ENCODE assay signal across 9 mouse cellular contexts in the genomic region with DNA sequence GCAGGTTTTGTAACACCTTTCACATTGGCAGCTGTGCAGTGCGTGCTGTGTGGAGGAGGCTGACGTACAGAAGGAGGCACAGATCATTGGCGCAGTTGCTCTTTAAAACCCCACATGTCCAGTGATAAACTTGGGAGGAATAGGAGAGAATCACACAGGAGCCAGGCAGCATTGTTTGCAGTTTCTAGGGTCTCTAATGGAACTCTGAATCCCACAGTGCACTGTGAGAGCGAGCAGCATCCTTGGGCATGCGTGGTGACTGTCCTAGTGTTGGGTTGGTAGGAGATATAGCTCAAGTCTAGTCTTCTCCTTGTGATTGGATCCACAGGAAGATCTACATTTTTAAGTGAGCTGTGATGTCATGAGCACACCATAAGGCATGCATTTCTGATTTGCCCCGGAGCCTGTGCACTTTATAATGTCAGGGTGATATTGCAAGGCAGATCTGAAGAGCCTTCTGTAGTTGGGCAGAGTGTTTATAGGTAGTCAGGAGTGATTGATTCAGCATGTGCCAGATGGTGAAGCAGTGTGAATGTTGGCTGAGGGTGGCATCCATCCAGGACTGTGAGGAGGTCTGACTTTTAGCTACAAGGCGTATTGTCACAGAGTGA.
DNase-seq lines count a peak whose midpoint lies in the region; ATAC-seq and TF ChIP-seq lines count a peak whose summit lies in the region.
"Had no signal": no experiment of that assay in that cellular context is flagged by ENCODE, and none has a peak within 500 bp of the region (broad histone marks: within the 10 kb centered on the region; RNA-seq: fewer than 3 reads in every experiment).

No protein-coding gene starts in this region.

- no peaks in the 10 kb centered on the region for H3K27me3 ChIP-seq in forebrain, embryonic 13.5 days
- no peaks in the 10 kb centered on the region for H3K27me3 ChIP-seq in forebrain, embryonic 10.5 days (ENCODE audit: poor library complexity, severe bottlenecking)
- H3K27me3 ChIP-seq in hindbrain, embryonic 16.5 days (replicated peaks; ENCODE audit: control insufficient read depth, insufficient read depth, low read length) = no peaks in the 10 kb centered on the region
- no peaks in the 10 kb centered on the region for H3K27me3 ChIP-seq in lung, postnatal 0 days (replicated peaks; ENCODE audit: insufficient read depth, low read length)
- H3K27me3 ChIP-seq: midbrain, embryonic 12.5 days had no signal

- no peak for DNase-seq in forebrain, embryonic 10.5 days (ENCODE audit: extremely low spot score, low spot score)
- peak; percentile 87 for DNase-seq in cerebellum, adult 11 months
- DNase-seq in left cerebral cortex, postnatal 4 days = peak; percentile 88
- no peak for DNase-seq in lung, postnatal 0 days (ENCODE audit: low spot score)
- no peak for DNase-seq in lung, postnatal 10 days
- no peak for DNase-seq in thymus, postnatal 4 days

- no peak overlapping the region for H3K4me3 ChIP-seq in forebrain, embryonic 13.5 days
- no peak overlapping the region for H3K4me3 ChIP-seq in forebrain, embryonic 10.5 days
- no peak overlapping the region for H3K4me3 ChIP-seq in hindbrain, embryonic 16.5 days (ENCODE audit: low read length)
- H3K4me3 ChIP-seq in lung, postnatal 0 days (ENCODE audit: low read depth, low read length) = no peak overlapping the region
- H3K4me3 ChIP-seq: midbrain, embryonic 12.5 days had no signal

- intact Hi-C loops in left cerebral cortex, postnatal 4 days (cut with DNase I) = no loop called here

- 79% methylated on average over 7 of the region's 7 CpGs for WGBS in forebrain, embryonic 13.5 days
- WGBS in forebrain, embryonic 10.5 days = 87% methylated on average over 7 of the region's 7 CpGs
- WGBS in hindbrain, embryonic 16.5 days = 71% methylated on average over 7 of the region's 7 CpGs
- WGBS in lung, postnatal 0 days = 80% methylated on average over 7 of the region's 7 CpGs

- H3K27ac ChIP-seq in forebrain, embryonic 13.5 days = peak overlapping the region; percentile 69; the same call in 1 of the 2 replicates
- H3K27ac ChIP-seq in forebrain, embryonic 10.5 days = no peak overlapping the region
- peak overlapping the region; percentile 72 for H3K27ac ChIP-seq in hindbrain, embryonic 16.5 days (ENCODE audit: low read depth, low read length)
- H3K27ac ChIP-seq in lung, postnatal 0 days (ENCODE audit: low read length) = no peak overlapping the region
- H3K27ac ChIP-seq: midbrain, embryonic 12.5 days had no signal

- H3K9ac ChIP-seq in forebrain, embryonic 13.5 days = no peak overlapping the region
- H3K9ac ChIP-seq in hindbrain, embryonic 16.5 days (ENCODE audit: low read depth, low read length) = no peak overlapping the region
- H3K9ac ChIP-seq in lung, postnatal 0 days (replicated peaks; ENCODE audit: low read depth) = no peak overlapping the region
- H3K9ac ChIP-seq: midbrain, embryonic 12.5 days had no signal

- peaks cover 60% of the 10 kb centered on the region for H3K4me1 ChIP-seq in forebrain, embryonic 13.5 days
- peaks cover 50% of the 10 kb centered on the region for H3K4me1 ChIP-seq in forebrain, embryonic 10.5 days
- H3K4me1 ChIP-seq in hindbrain, embryonic 16.5 days (ENCODE audit: control insufficient read depth, insufficient read depth, low read depth, low read length) = peaks cover 22% of the 10 kb centered on the region
- 0 out of 2 replicates have a peak, but pooled peaks cover 4% of the 10 kb centered on the region for H3K4me1 ChIP-seq in lung, postnatal 0 days (ENCODE audit: insufficient read depth, low read depth, low read length)

- ATAC-seq in forebrain, embryonic 13.5 days = peak; percentile 75
- peak; percentile 76 for ATAC-seq in hindbrain, embryonic 16.5 days
- no peak for ATAC-seq in lung, postnatal 0 days

- no peak for TF ChIP-seq EP300 in lung, postnatal 0 days (IDR thresholded peaks at IDR 0.05)

- H3K36me3 ChIP-seq in forebrain, embryonic 13.5 days (ENCODE audit: poor library complexity, severe bottlenecking) = no peaks in the 10 kb centered on the region
- H3K36me3 ChIP-seq in forebrain, embryonic 10.5 days (replicated peaks) = peaks cover 2% of the 10 kb centered on the region
- no peaks in the 10 kb centered on the region for H3K36me3 ChIP-seq in hindbrain, embryonic 16.5 days (ENCODE audit: control insufficient read depth, insufficient read depth, low read length)
- no peaks in the 10 kb centered on the region for H3K36me3 ChIP-seq in lung, postnatal 0 days (ENCODE audit: insufficient read depth, low read length)
- H3K36me3 ChIP-seq: midbrain, embryonic 12.5 days had no signal

- H3K9me3 ChIP-seq in forebrain, embryonic 13.5 days (replicated peaks) = no peaks in the 10 kb centered on the region
- no peaks in the 10 kb centered on the region for H3K9me3 ChIP-seq in forebrain, embryonic 10.5 days
- no peaks in the 10 kb centered on the region for H3K9me3 ChIP-seq in hindbrain, embryonic 16.5 days (ENCODE audit: control insufficient read depth, low read length)
- no peaks in the 10 kb centered on the region for H3K9me3 ChIP-seq in lung, postnatal 0 days (ENCODE audit: low read length)
- H3K9me3 ChIP-seq: midbrain, embryonic 12.5 days had no signal

- no peak for TF ChIP-seq CTCF in lung, postnatal 0 days (IDR thresholded peaks at IDR 0.05)

- H3K4me2 ChIP-seq in forebrain, embryonic 13.5 days = no peak overlapping the region; the same call in 1 of the 2 replicates
- no peak overlapping the region for H3K4me2 ChIP-seq in hindbrain, embryonic 16.5 days (ENCODE audit: low read length)
- H3K4me2 ChIP-seq in lung, postnatal 0 days (replicated peaks; ENCODE audit: low read depth, low read length) = no peak overlapping the region
- H3K4me2 ChIP-seq: midbrain, embryonic 12.5 days had no signal

Comparison
In these comparisons a context has a peak if more than half of its experiments do, and no peak if none do; other contexts are left out.
1. H3K27ac ChIP-seq: peak in forebrain, embryonic 13.5 days (single experiment) and hindbrain, embryonic 16.5 days (single experiment); none in forebrain, embryonic 10.5 days (single experiment) and lung, postnatal 0 days (single experiment).
2. DNase-seq: peak in cerebellum, adult 11 months (single experiment) and left cerebral cortex, postnatal 4 days (single experiment); none in forebrain, embryonic 10.5 days (single experiment), lung, postnatal 0 days (single experiment), lung, postnatal 10 days (single experiment) and thymus, postnatal 4 days (single experiment).